Mouse (Mus musculus): ENCODE data around the gene Gm45062. TPM values are rescaled to one million over a fixed set of nuclear protein-coding genes. Genes with fewer than 3 reads are reported as not detected.

Gm45062 gene
- polyA plus RNA-seq, 1 experiment from 2014 or later = 9.7 TPM

DNA sequence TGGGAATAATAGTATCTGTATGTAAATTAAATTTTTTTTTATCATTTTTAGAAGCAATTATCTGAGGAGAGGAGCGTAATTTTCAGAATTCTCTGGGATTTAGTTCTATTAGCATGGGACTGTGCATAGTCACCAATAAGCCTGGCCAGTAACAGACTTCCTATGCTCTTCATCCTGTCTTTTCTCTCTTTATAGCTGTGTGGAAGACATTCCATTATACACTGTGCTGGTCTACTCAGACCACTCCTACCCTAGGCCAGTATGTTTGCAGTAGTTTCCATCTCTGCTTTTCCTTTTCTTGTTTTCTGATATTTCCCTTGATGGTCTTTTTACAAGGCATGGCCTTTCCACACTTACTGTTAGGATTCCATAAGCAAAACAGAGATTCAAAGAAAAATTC lies 74.1 kb downstream of the Gm45062 start:
- H3K36me3 ChIP-seq = no peaks in the 10 kb centered on the region
- no peak overlapping the region for H3K27ac ChIP-seq
- no peak overlapping the region for H3K4me2 ChIP-seq
- no peaks in the 10 kb centered on the region for H3K9me3 ChIP-seq
- ATAC-seq (ENCODE audit: insufficient number of reproducible peaks, low FRiP score, low TSS enrichment, low read depth) = 0 out of 2 replicates have a peak, but pooled peaks have one; percentile 52
- H3K9ac ChIP-seq = no peak overlapping the region
- no peaks in the 10 kb centered on the region; the same call in 1 of the 2 replicates for H3K4me1 ChIP-seq
- no peaks in the 10 kb centered on the region for H3K27me3 ChIP-seq
- WGBS = 84% methylated on average over 1 of the region's 1 CpGs
- H3K4me3 ChIP-seq = no peak overlapping the region

DNA sequence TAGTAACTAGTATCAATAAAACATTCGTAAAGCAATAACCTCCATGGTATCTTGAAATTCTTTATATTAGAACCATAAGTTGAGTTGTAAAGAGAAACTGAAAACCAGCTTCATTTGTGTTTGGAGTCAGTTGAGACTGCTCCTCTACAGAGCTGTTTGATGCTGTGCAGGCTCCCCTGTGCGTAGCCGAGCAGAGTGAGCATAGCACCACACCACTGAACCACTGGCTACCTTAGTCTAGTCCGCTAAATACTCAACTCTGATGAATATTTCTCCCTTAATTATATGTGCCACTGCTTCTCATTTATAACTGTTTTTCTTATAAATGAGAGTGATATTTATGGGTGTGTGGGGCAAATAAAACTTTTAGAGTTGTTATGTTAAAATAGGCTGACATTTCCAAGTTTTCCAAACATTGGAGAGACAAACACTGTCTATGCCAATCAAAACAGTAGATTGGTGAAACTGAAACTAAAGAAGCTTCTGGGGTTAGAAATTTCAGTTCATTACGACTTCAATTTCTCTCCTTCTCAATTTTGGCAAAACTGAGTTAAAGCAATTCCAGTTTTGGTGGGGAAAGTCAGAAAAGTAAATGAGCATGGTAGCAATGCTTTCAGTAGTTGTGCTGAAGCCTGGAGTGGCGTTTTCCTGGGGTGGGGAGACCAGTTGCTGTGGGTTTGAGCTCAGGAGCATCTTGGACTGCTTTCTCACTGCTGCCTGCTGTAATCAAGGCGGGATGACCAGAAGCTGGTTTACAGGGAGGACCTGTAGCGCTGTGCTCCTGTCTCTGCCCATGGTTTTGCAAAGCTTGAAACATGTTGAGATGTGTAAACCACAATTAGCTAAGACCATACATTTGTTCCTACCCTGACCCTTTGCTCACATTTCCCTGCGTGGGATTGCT lies 77.5 kb downstream of the Gm45062 start:
- Histone ChIP-seq H3K27ac (peak overlapping the region; percentile 59), H3K4me1 (no peaks in the 10 kb centered on the region; the same call in 1 of the 2 replicates), H3K9me3 (no peaks in the 10 kb centered on the region), H3K9ac (no peak overlapping the region), H3K27me3 (no peaks in the 10 kb centered on the region), H3K36me3 (no peaks in the 10 kb centered on the region), H3K4me2 (peak overlapping the region; percentile 17), H3K4me3 (no peak overlapping the region)
- 59% methylated on average over 9 of the region's 9 CpGs for WGBS
- ATAC-seq (ENCODE audit: insufficient number of reproducible peaks, low FRiP score, low TSS enrichment, low read depth) = no peak

DNA sequence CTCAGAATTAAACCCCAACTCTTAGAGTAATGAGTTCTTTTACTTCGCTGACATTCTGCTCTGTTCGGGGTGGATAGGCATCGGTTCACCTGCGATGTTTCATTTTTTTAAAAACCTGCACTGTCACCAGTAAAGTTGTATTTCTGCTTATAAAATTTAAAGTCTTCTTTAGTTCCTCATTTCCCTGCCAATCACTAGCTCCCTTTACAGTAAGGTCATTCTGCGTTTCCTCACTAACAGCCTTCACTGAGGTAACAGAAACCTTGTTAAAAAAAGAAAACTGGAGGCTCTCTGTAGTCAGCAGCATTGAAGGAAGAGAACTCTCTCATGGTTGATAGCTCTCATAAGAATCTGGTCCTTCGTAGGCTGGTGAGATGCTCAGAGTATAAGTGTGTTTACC lies 80.2 kb downstream of the Gm45062 start:
- H3K36me3 ChIP-seq = no peaks in the 10 kb centered on the region
- H3K9ac ChIP-seq = no peak overlapping the region
- no peak overlapping the region for H3K27ac ChIP-seq
- no peak overlapping the region for H3K4me3 ChIP-seq
- no peaks in the 10 kb centered on the region for H3K27me3 ChIP-seq
- no peaks in the 10 kb centered on the region; the same call in 1 of the 2 replicates for H3K4me1 ChIP-seq
- WGBS = 68% methylated on average over 6 of the region's 6 CpGs
- no peak for ATAC-seq (ENCODE audit: insufficient number of reproducible peaks, low FRiP score, low TSS enrichment, low read depth)
- H3K4me2 ChIP-seq = no peak overlapping the region
- no peaks in the 10 kb centered on the region for H3K9me3 ChIP-seq

DNA sequence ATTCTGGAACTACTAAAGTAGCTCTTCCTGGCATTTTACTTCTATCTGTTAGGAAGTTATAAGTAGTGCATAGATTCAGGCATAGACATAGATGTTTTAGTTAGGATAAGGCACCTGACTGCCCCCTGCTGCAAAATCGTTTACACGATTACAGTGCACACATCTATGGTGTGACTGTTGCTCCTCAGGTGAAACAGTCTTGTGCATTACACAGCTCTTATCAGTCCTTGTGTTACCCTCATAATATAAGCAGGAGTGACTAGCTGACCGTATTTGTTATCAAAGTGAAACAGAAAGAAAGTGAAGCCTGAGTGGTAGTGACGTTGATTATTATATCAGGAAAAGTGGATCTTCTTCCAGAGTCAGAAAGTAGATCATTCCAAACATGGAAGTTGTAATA lies 84.0 kb downstream of the Gm45062 start:
- H3K27ac ChIP-seq = no peak overlapping the region
- H3K27me3 ChIP-seq = no peaks in the 10 kb centered on the region

DNA sequence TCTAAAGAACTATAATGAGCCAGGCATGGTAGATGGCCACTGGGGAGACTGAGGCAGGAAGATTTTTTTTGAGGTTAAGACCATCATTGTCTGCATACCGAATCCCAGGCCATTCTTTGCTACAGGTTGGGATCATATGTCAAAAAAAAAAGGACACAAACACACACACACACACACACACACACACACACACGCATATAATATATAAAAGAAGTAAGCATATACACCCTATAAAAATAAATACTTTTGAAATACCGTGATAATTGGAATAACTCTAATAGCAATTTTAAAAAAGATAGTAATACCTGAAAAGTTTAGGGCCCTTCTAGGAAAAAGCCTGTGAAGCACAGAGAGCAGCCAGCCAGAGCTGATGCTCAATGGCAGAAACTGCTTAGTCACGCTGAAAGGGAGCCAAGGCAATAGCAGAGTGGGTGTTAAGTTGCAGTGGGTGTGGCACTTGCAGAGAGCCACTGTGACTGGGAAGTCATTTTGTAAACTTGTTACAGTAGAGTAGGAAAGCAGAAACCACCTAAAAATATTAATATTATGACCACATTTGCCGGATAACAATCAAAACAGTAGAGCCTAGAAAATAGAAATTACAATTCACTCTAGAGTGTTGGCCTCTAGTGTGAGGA lies 86.1 kb downstream of the Gm45062 start:
- WGBS = 68% methylated on average over 5 of the region's 5 CpGs
- no peak for ATAC-seq (ENCODE audit: insufficient number of reproducible peaks, low FRiP score, low TSS enrichment, low read depth)
- Histone ChIP-seq H3K36me3 (no peaks in the 10 kb centered on the region), H3K27me3 (no peaks in the 10 kb centered on the region), H3K27ac (no peak overlapping the region), H3K4me2 (no peak overlapping the region), H3K4me1 (0 out of 2 replicates have a peak, but pooled peaks cover 4% of the 10 kb centered on the region), H3K4me3 (no peak overlapping the region), H3K9me3 (no peaks in the 10 kb centered on the region), H3K9ac (no peak overlapping the region)

More for the DNA sequence above, 84.0 kb downstream of the Gm45062 start:
- no peaks in the 10 kb centered on the region for H3K9me3 ChIP-seq
- no peak for ATAC-seq (ENCODE audit: insufficient number of reproducible peaks, low FRiP score, low TSS enrichment, low read depth)
- H3K4me2 ChIP-seq = no peak overlapping the region
- no peak overlapping the region for H3K4me3 ChIP-seq
- WGBS = 91% methylated on average over 4 of the region's 4 CpGs
- no peaks in the 10 kb centered on the region for H3K4me1 ChIP-seq
- no peak overlapping the region for H3K9ac ChIP-seq
- no peaks in the 10 kb centered on the region for H3K36me3 ChIP-seq

DNA sequence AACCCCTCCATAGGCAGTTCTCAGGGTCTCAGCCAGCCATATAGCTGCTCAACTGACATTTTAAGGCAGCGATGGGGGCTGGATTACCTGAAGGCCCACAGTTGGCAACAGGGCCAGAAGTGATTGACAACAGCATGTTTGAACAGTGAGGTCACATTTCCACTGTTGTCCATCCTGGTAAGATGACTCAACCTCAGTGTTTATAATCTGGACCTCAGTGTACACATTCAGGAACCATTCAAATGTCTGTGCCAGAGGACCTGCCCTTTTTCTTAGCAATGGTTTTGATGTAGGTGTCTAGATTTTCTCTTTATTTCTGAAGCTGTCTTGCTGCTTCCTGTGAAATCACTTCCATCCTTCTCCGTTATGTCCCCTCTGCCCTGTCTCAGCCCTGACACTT lies 87.9 kb downstream of the Gm45062 start:
- H3K4me3 ChIP-seq = no peak overlapping the region

DNA sequence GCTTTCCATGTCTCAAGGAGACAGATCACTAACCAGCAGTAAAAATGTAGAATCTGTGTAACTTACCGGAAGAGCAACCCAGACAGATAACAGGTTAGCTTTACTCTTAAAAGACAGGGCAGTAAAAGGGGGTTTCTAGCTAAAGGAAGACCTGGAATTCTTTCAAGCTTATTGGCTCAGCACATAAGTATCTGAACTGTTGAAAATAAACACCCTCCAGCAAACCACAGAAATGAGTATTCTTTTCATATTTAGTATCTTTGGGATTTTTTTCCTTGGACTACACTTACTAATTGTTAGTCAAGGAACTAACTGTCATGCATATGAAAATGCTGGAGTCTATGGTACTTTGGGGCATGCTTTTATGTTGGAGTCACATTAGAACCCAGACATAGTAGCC lies 89.1 kb downstream of the Gm45062 start:
- no peak for ATAC-seq (ENCODE audit: insufficient number of reproducible peaks, low FRiP score, low TSS enrichment, low read depth)
- peaks cover 8% of the 10 kb centered on the region; the same call in 1 of the 2 replicates for H3K4me1 ChIP-seq
- H3K9me3 ChIP-seq = no peaks in the 10 kb centered on the region
- no peaks in the 10 kb centered on the region for H3K27me3 ChIP-seq
- no peak overlapping the region for H3K4me3 ChIP-seq
- H3K36me3 ChIP-seq = no peaks in the 10 kb centered on the region
- H3K27ac ChIP-seq = no peak overlapping the region
- H3K9ac ChIP-seq = no peak overlapping the region
- 86% methylated on average over 1 of the region's 1 CpGs for WGBS
- no peak overlapping the region for H3K4me2 ChIP-seq

More for the DNA sequence above, 87.9 kb downstream of the Gm45062 start:
- no peak overlapping the region for H3K27ac ChIP-seq
- no peaks in the 10 kb centered on the region for H3K9me3 ChIP-seq
- no peak overlapping the region for H3K4me2 ChIP-seq
- no peak overlapping the region for H3K9ac ChIP-seq
- H3K36me3 ChIP-seq = no peaks in the 10 kb centered on the region
- H3K27me3 ChIP-seq = no peaks in the 10 kb centered on the region
- WGBS = 92% methylated on average over 2 of the region's 2 CpGs
- no peak for ATAC-seq (ENCODE audit: insufficient number of reproducible peaks, low FRiP score, low TSS enrichment, low read depth)
- 0 out of 2 replicates have a peak, but pooled peaks cover 4% of the 10 kb centered on the region for H3K4me1 ChIP-seq

DNA sequence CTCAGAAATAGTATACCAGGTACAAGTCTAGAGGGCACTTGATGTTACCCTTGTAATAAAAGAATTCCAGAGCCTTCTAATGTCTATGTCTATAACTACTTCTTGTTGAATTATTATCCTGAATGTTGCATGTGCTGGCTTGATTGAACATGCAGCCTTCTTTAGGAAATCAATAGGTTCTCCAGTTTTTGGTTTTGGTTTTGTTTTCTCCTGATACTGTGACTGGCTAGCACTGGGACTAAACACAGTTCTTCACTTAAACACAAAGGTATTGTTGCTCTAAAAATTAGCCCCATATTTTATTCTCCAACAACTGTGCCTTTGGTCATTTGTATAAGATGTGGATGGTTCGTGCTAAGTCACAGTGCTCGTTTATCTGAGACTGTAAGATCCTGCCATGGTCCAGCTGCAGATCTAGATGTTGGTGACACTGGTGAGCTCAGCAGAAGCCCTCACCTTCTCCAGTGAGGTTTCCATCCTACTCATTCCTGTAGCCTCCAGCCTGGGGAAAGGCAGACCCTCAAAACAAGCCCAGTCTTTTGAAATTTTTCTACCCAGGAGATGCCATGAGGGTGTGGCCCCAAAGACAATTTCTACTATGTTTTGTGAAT lies 89.9 kb downstream of the Gm45062 start:
- H3K9ac ChIP-seq = no peak overlapping the region
- H3K27ac ChIP-seq = no peak overlapping the region; the same call in 1 of the 2 replicates
- 72% methylated on average over 2 of the region's 2 CpGs for WGBS
- no peaks in the 10 kb centered on the region for H3K9me3 ChIP-seq
- H3K4me1 ChIP-seq = peaks cover 15% of the 10 kb centered on the region
- ATAC-seq (ENCODE audit: insufficient number of reproducible peaks, low FRiP score, low TSS enrichment, low read depth) = no peak
- no peaks in the 10 kb centered on the region for H3K27me3 ChIP-seq
- no peak overlapping the region for H3K4me3 ChIP-seq
- H3K4me2 ChIP-seq = no peak overlapping the region
- no peaks in the 10 kb centered on the region for H3K36me3 ChIP-seq

DNA sequence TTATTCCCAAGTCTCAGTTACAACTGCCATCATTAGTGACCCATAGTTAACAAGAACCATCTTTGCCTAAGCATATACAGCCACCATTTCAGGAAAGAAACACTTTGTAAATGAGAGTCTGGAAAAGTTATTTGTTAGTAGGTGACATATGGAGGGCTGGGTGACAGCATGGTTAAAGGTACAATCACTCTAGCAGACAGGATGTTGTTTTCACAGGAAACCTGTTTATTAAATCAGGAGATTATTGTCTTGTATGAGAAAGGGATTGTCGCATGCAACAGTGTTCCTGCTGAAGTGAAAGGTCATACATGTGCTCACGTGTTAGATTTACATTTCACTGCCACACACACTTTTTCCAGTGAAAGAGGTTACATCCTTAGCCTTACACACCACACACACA lies 92.3 kb downstream of the Gm45062 start:
- H3K27me3 ChIP-seq = no peaks in the 10 kb centered on the region
- WGBS = 65% methylated on average over 2 of the region's 2 CpGs
- H3K36me3 ChIP-seq = no peaks in the 10 kb centered on the region
- H3K4me1 ChIP-seq = peaks cover 17% of the 10 kb centered on the region
- no peak for ATAC-seq (ENCODE audit: insufficient number of reproducible peaks, low FRiP score, low TSS enrichment, low read depth)
- no peak overlapping the region for H3K4me3 ChIP-seq
- H3K9me3 ChIP-seq = no peaks in the 10 kb centered on the region
- H3K9ac ChIP-seq = no peak overlapping the region
- H3K4me2 ChIP-seq = no peak overlapping the region
- no peak overlapping the region for H3K27ac ChIP-seq

DNA sequence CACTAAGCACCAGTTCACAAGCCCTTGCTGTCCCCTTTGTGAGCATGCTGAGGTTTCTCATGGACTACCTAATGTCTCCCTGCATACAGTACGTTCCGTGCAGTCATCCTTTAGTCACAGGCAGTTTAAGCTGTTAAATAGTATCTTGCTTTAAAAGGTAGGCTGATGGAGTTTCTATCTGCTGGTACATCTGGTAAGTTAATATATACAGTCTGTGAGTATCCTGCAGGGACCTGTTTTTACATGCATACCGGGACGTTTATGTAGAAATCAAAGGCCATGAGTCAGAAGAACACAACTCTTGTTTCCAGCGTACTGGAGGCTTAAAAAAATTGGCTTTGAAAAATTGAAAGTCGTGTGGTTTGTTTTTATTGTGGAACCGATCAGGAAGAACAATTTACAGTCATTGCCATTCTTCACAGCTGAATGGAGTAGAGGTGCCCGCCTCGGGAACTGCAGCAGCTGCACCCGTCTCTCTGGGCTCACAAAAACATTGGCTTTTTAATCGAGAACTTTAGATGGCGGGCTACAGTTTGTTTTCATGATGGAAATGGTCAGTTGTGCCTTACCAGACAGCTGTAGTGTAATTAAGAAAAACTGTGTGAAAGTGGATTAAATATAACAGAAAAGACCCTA lies 93.4 kb downstream of the Gm45062 start:
- Histone ChIP-seq H3K27ac (no peak overlapping the region; the same call in 1 of the 2 replicates), H3K4me3 (peak overlapping the region; percentile 12; the same call in 1 of the 2 replicates), H3K9me3 (no peaks in the 10 kb centered on the region), H3K4me1 (peaks cover 17% of the 10 kb centered on the region), H3K36me3 (no peaks in the 10 kb centered on the region), H3K4me2 (peak overlapping the region; percentile 31), H3K27me3 (no peaks in the 10 kb centered on the region), H3K9ac (no peak overlapping the region)
- 12% methylated on average over 12 of the region's 12 CpGs for WGBS
- peak; percentile 52; the same call in 1 of the 2 replicates for ATAC-seq (ENCODE audit: insufficient number of reproducible peaks, low FRiP score, low TSS enrichment, low read depth)

DNA sequence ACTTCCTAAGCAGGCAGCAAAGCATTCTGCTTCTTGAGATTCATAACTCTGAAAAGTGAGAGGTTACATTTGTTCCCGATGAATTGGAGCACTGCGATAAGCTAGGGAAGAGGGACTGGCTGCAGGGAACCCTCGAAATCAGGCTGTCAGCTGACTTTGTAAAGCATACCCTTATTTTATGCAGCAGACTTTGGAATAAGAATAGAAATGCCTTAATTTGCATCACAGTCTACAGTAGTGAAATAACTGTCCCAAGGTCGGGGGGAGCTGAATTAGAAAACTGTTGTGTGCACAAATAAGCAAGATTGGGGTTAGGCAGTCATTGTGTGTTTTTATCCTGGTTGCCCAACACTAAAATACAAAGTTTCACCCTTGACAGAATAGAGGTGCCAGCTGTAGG lies 94.2 kb downstream of the Gm45062 start:
- H3K9me3 ChIP-seq = no peaks in the 10 kb centered on the region
- no peak overlapping the region for H3K27ac ChIP-seq
- H3K9ac ChIP-seq = no peak overlapping the region
- no peaks in the 10 kb centered on the region for H3K36me3 ChIP-seq
- no peak overlapping the region for H3K4me3 ChIP-seq
- ATAC-seq (ENCODE audit: insufficient number of reproducible peaks, low FRiP score, low TSS enrichment, low read depth) = no peak
- no peak overlapping the region for H3K4me2 ChIP-seq
- peaks cover 17% of the 10 kb centered on the region for H3K4me1 ChIP-seq
- H3K27me3 ChIP-seq = no peaks in the 10 kb centered on the region
- 62% methylated on average over 4 of the region's 4 CpGs for WGBS
